Mouse (Mus musculus) olfactory bulb, adult 2 months (tissue): Measurements from ENCODE around the gene Gamt. TPM values are rescaled to one million over a fixed set of nuclear protein-coding genes. Genes with fewer than 3 reads are reported as not detected.
A peak's percentile ranks its signal among the peaks of the same experiment; 100 is the strongest.

Experiments
- H3K27ac ChIP-seq: fragments of 200-500 bp; 2 replicates; pipeline ENCODE4 v1.5.1; 2012; ENCODE audit warnings: low read depth, low read length; ENCODE audit not compliant: insufficient read depth
- H3K4me1 ChIP-seq: fragments of 200-500 bp; 2 replicates; pipeline ENCODE4 v1.6.1; 2012; ENCODE audit warnings: low read length; ENCODE audit not compliant: control insufficient read depth, insufficient read depth
- H3K4me3 ChIP-seq: fragments of 200-500 bp; 2 replicates; pipeline ENCODE4 v1.5.1; 2012; ENCODE audit warnings: mild to moderate bottlenecking, low read depth, low read length, moderate library complexity; ENCODE audit not compliant: insufficient read depth
- CTCF ChIP-seq: fragments of 200-500 bp; IDR thresholded peaks from 2 replicates; pipeline ENCODE4 v1.5.1; 2012; ENCODE audit warnings: low read depth, mild to moderate bottlenecking, low read length, moderate library complexity; ENCODE audit not compliant: insufficient read depth
- POLR2A ChIP-seq: fragments of 200-500 bp; IDR thresholded peaks from 2 replicates; pipeline ENCODE4 v1.6.1; 2012; ENCODE audit warnings: mild to moderate bottlenecking, low read depth, low read length, moderate library complexity; ENCODE audit not compliant: insufficient read depth
- WGBS: fragments of 180-500 bp; shearing (Covaris S2); methylation state at CpG from one replicate; pipeline ENCODE4 v1.1.7; 2018; 5-methylcytosine and 5-hydroxymethylcytosine counted together
- polyA plus RNA-seq: library from polyadenylated mRNA; stranded (reverse); fragments of >200 nt; gene quantifications from 2 replicates; pipeline ENCODE4 v1.2.4, GENCODE M21; 2012; ENCODE audit warnings: low replicate concordance; ENCODE audit not compliant: missing spikeins, insufficient read depth, insufficient read length

The Gamt gene
- polyA plus RNA-seq, 1 experiment = not detected

DNA sequence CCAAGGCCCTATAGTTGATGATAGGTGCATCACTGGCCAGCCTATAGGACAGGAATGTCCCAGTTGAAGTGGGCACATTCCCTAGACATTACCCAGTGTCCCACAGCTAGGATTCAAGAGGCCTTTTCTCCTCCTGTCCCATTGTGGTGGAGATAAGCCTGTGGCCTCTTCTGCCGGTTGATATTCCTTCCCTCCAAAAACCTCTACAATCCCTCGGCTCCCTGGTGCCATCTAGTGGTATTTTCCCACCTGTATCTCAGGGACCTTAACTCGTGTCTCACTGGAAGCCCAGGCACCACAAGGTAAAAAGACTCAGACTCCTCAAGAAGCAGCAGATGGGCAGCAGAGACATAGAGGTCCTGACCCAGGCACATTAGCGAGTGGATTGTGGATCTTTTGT, 15.2 kb downstream of the Gamt start:
- H3K4me3 ChIP-seq = no peak overlapping the region
- TF ChIP-seq CTCF (no peak), POLR2A (no peak)
- 4% methylated on average over 4 of the region's 4 CpGs for WGBS
- H3K27ac ChIP-seq = no peak overlapping the region
- H3K4me1 ChIP-seq = peaks cover 16% of the 10 kb centered on the region; the same call in 1 of the 2 replicates

DNA sequence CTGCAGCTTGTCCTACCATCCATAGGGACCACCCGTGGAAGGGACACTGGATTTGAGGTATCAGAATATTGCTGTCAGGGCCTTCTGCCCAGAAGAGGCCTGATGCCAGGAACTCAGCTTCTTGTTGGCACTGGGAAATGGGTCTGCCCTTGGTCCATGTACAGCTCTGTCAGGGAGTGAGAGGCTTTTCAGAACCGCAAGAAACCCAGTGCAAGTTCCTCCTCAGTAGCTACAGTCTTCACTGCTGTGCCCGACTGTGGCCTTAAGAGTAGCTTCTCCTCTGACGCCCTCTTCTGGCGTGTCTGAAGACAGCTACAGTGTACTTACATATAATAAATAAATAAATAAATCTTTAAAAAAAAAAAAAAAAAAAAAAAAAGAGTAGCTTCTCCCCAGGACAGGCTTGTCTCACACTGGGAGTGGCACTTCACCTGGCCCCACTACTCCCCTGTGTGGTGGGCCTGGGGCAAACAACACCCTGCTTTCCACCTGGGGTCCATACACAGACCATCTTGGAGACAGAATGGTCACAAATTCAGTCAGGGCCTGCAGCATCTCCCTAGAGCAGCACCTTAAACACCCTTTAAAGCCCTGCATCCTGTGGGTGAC, 15.9 kb downstream of the Gamt start:
- 11% methylated on average over 5 of the region's 5 CpGs for WGBS
- no peak overlapping the region for H3K4me3 ChIP-seq
- peaks cover 10% of the 10 kb centered on the region; the same call in 1 of the 2 replicates for H3K4me1 ChIP-seq
- no peak for TF ChIP-seq CTCF
- no peak for TF ChIP-seq POLR2A
- H3K27ac ChIP-seq = no peak overlapping the region

DNA sequence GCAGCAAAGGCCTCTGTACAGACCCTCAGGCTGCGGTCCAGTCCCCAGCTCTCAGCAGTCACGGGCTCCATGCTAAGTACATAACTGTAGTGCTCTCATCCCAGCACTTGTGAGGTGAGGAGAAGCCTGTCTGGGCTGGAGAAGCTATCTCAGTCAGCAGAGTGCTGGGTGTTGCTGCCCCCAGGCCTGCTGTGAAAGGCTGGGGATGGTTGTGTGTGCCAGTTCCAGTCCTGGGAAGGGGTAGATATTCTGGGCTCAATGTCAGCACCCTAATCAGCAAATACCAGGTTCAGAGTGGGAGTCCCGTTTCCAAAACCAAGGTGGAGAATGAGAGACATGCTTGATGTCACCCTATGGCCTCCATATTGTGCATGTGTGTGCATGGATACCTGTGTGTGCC, 18.2 kb downstream of the Gamt start:
- TF ChIP-seq CTCF (no peak), POLR2A (no peak)
- H3K4me3 ChIP-seq = no peak overlapping the region
- 88% methylated on average over 3 of the region's 3 CpGs for WGBS
- peaks cover 10% of the 10 kb centered on the region; the same call in 1 of the 2 replicates for H3K4me1 ChIP-seq
- no peak overlapping the region for H3K27ac ChIP-seq

DNA sequence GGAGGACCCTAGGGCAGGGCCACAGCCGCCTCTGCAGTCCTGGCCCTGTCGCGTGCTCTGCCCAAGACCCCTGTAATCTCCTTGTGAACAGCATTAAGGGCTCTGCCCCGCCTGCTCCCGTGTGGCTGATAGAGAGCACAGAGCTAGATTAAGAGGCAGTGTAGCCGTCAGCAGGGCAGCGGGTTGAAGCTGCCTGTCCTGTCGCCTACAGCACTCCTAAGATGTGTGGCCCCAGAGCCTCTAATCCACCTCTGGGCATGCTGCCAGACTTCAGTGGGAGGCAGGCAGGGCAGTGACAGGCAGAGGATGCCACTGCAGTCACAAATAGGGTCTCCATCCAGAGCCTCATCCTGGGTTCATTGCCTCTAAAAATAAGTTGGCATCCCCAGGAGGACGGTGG, 18.7 kb downstream of the Gamt start:
- WGBS = 37% methylated on average over 9 of the region's 9 CpGs
- H3K27ac ChIP-seq = no peak overlapping the region
- TF ChIP-seq CTCF (no peak), POLR2A (no peak)
- H3K4me1 ChIP-seq = peaks cover 10% of the 10 kb centered on the region; the same call in 1 of the 2 replicates
- H3K4me3 ChIP-seq = no peak overlapping the region

DNA sequence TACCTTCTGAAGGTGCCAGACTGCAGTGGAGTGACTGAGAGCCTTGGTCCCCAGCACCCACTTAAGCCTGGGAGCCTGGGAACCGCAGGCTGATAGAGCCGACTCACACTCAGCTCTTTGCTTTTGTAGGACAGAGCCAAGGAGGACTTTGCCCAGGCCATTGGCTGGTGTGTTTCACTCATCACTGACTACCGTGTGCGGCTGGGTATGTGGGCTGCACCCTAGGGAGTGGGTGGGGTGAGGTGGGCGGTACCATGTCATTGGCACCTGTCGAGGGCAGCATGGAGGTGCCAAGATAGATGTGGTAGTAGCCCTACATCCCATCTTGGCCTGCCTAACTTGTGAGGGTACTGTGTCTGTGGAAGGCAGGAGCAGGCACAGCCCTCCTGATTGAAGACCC, 21.0 kb downstream of the Gamt start:
- Histone ChIP-seq H3K4me1 (peaks cover 3% of the 10 kb centered on the region; the same call in 1 of the 2 replicates), H3K4me3 (no peak overlapping the region), H3K27ac (no peak overlapping the region)
- TF ChIP-seq POLR2A = no peak
- TF ChIP-seq CTCF = no peak
- WGBS = 78% methylated on average over 6 of the region's 6 CpGs

DNA sequence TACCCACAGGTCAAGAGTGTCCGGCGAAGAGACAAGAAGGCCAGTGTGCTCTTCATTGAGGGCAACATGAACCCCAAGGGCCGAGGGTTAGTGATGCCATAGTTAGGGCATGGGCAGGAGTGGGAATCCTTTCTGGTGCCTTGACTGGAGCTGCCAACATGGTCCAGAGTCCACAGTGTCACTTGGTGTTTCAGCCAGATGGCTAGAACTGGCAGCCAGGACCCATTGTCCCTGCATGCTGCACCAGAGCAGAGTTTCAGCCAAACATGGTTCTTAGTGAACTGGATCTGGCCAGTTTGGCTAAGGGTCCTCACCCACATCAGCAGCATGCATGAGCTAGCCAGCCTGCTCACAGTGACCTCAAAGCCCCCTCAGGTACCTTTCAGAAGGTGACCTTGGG, 22.5 kb downstream of the Gamt start:
- H3K27ac ChIP-seq = no peak overlapping the region
- TF ChIP-seq POLR2A = no peak
- peaks cover 1% of the 10 kb centered on the region; the same call in 1 of the 2 replicates for H3K4me1 ChIP-seq
- 83% methylated on average over 3 of the region's 3 CpGs for WGBS
- H3K4me3 ChIP-seq = no peak overlapping the region

DNA sequence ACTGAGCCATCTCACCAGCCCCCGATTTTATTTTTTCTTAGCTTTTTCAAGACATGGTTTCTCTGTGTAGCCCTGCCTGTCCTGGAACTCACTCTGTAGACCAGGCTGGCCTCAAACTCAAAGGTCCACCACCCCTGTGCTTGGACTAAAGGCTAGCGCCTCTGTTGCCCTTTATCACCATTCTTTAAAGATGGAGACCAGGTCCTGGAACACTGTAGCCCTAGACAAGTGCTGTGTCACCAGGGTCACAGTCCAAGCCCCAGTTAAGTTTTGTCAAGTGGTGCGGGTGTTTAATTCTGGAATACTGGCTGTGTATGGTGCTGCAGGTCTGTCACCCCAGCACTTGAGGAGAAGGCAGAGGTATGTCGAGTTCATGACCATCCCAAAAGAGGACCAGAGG, 23.8 kb downstream of the Gamt start:
- H3K4me3 ChIP-seq = no peak overlapping the region
- peaks cover 10% of the 10 kb centered on the region; the same call in 1 of the 2 replicates for H3K4me1 ChIP-seq
- WGBS = 94% methylated on average over 4 of the region's 4 CpGs
- H3K27ac ChIP-seq = no peak overlapping the region
- TF ChIP-seq POLR2A = no peak
- no peak for TF ChIP-seq CTCF

DNA sequence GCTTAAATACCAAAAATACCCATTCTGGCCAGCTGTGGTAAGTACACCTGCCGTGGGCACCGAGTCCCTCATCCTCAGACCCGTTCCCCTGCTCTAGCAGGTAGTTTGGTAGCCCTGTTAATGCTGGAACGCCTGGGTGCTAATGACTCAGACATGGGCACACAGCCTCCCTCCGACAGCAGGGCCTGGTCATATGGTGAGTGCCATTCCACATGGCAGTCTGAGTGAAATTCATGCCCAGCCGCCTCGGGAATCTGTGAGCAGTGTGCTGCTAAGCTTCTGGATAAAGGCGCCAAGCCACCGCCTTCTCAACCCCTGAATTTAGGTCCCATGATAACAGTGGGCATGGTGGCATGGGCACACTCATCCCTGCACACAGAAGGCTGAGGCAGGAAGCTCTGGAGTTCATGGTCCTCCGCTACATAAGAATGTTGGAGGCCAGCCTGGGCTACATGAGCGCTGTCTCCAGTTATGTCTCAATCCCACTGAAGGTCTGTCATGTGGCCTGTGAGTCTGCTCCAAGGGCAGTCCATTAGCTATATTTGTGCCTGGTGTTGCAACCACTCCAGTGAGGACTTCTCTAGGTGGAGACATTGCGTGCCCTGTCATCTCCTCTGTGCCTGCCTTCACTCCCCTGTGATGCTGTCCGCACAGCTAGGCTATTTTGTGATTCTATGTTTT, 24.5 kb downstream of the Gamt start:
- TF ChIP-seq CTCF (no peak), POLR2A (no peak)
- peaks cover 10% of the 10 kb centered on the region; the same call in 1 of the 2 replicates for H3K4me1 ChIP-seq
- no peak overlapping the region for H3K27ac ChIP-seq
- 95% methylated on average over 13 of the region's 13 CpGs for WGBS
- H3K4me3 ChIP-seq = no peak overlapping the region

DNA sequence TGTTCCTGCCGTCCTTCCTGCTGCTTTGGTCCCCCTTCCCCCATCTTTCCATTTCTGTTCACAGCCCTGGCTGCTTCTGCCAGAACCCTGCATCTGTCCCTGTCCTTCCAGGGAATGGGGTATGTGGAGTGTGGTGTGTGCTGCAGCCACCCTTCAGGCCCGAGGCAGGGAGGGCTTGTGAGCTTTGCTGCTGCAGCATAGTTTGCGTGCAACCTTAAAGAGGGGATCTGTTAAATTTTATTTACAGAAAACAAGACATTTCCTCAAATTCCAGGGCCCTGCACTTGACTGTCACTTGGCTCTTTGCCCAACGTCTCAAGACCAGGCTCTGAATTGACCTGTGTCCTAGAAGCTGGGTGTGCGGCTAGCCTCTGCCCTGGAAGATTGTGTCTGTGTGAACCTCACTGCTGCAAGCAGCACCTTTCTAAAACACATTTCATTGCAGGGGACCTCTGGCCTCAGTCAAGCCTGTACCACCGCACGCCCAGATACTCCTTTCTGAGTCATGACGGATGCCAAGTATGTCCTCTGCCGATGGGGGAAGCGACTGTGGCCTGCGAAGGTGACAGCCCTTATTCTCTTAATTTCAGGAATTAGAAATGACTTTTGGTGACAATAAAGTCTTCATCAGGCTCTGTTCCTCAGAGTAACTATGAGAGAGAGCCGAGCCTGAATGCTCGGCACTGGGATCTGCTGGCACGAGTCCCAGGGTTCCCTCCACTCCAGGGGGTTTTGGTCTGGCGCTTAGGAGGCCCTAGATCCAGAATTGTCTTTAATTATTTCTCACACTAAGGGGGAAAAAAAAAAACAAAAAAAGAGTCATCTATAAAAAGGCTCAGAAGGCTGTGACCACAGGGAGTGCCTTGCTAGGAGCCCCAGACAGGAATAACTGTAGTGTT, 32.7 kb downstream of the Gamt start:
- Histone ChIP-seq H3K4me3 (no peak overlapping the region; the same call in 1 of the 2 replicates), H3K4me1 (peaks cover 27% of the 10 kb centered on the region), H3K27ac (peak overlapping the region; percentile 29; the same call in 1 of the 2 replicates)
- 24% methylated on average over 15 of the region's 15 CpGs for WGBS
- TF ChIP-seq CTCF = no peak
- no peak for TF ChIP-seq POLR2A
